Mouse (Mus musculus) stomach, postnatal 0 days (tissue): ENCODE data around the gene Pex6. TPM values are rescaled to one million over a fixed set of nuclear protein-coding genes. Genes with fewer than 3 reads are reported as not detected.

Experiments used
- ATAC-seq: fragments of 200-750 bp; cut with Nextera tagmentation; 2 replicates; pipeline ENCODE4 v1.8.0; 2017; ENCODE audit not compliant: low FRiP score, low TSS enrichment
- DNase-seq: peaks from one replicate; pipeline ENCODE4 v3.0.0-alpha.2; 2016; ENCODE audit warnings: low spot score
- H3K27ac ChIP-seq: fragments of 300-500 bp; sonication (generic); replicated peaks from 2 replicates; pipeline ENCODE4 v1.5.1; 2014; ENCODE audit warnings: mild to moderate bottlenecking, control low read depth
- H3K27me3 ChIP-seq: fragments of 300-500 bp; sonication (generic); 2 replicates; pipeline ENCODE4 v1.6.1; 2014; ENCODE audit warnings: low read length; ENCODE audit not compliant: control insufficient read depth, insufficient read depth
- H3K36me3 ChIP-seq: fragments of 300-500 bp; sonication (generic); 2 replicates; pipeline ENCODE4 v1.6.1; 2014; ENCODE audit warnings: low read length, mixed read lengths; ENCODE audit not compliant: control insufficient read depth, insufficient read depth
- H3K4me1 ChIP-seq: fragments of 300-500 bp; sonication (generic); replicated peaks from 2 replicates; pipeline ENCODE4 v1.6.1; 2014; ENCODE audit warnings: antibody characterized with exemption; ENCODE audit not compliant: control insufficient read depth, insufficient read depth
- H3K4me2 ChIP-seq: fragments of 300-500 bp; sonication (generic); replicated peaks from 2 replicates; pipeline ENCODE4 v1.6.1; 2014; ENCODE audit warnings: low read depth, mild to moderate bottlenecking, control low read depth, moderate library complexity
- H3K4me3 ChIP-seq: fragments of 300-500 bp; sonication (generic); 2 replicates; pipeline ENCODE4 v1.5.1; 2014; ENCODE audit warnings: low read depth, low read length, control low read depth
- H3K9ac ChIP-seq: fragments of 300-500 bp; sonication (generic); 2 replicates; pipeline ENCODE4 v1.6.1; 2014; ENCODE audit warnings: mild to moderate bottlenecking, low read length, control low read depth, mixed read lengths
- H3K9me3 ChIP-seq: fragments of 300-500 bp; sonication (generic); 2 replicates; pipeline ENCODE4 v1.6.1; 2016; ENCODE audit warnings: low read length; ENCODE audit not compliant: control insufficient read depth
- CTCF ChIP-seq: IDR thresholded peaks from 2 replicates; pipeline ENCODE4 v1.5.1; 2016; ENCODE audit warnings: antibody characterized with exemption, low read depth, mild to moderate bottlenecking, moderate library complexity
- EP300 ChIP-seq: optimal IDR thresholded peaks from 2 replicates; pipeline ENCODE3; 2016; ENCODE audit warnings: antibody characterized with exemption
- WGBS: fragments of 180-500 bp; shearing (Covaris S2); extraction: QIAGEN DNeasy Blood & Tissue Kit; methylation state at CpG from one replicate; pipeline ENCODE4 v1.1.7; 2014; 5-methylcytosine and 5-hydroxymethylcytosine counted together
- polyA plus RNA-seq: library from polyadenylated mRNA; unstranded; fragments of >200 nt; fragmentation: Nextera tagmentation; extraction: Ambion mirVana; gene quantifications from 2 replicates; pipeline ENCODE4 v1.2.1, GENCODE M21; 2015

Gene Pex6
- polyA plus RNA-seq, 1 experiment from 2014 or later = 9.8 TPM

- H3K4me1 ChIP-seq = no peaks in the 10 kb centered on the region
- TF ChIP-seq CTCF (no peak), EP300 (no peak)
- no peak overlapping the region for H3K9ac ChIP-seq
- H3K4me2 ChIP-seq = no peak overlapping the region
- H3K4me3 ChIP-seq = no peak overlapping the region
- 86% methylated on average over 9 of the region's 9 CpGs for WGBS
- peaks cover 7% of the 10 kb centered on the region; the same call in 1 of the 2 replicates for H3K36me3 ChIP-seq
- no peak overlapping the region for H3K27ac ChIP-seq
- ATAC-seq = no peak
- H3K27me3 ChIP-seq = no peaks in the 10 kb centered on the region
- DNase-seq = no peak
- no peaks in the 10 kb centered on the region for H3K9me3 ChIP-seq
These were observed 31.7 kb downstream of the Pex6 start for GRCm38 (mm10) chr17:46742986-46743385.

- Histone ChIP-seq H3K9ac (no peak overlapping the region), H3K9me3 (no peaks in the 10 kb centered on the region), H3K27me3 (no peaks in the 10 kb centered on the region), H3K4me2 (no peak overlapping the region), H3K27ac (no peak overlapping the region), H3K4me1 (no peaks in the 10 kb centered on the region), H3K36me3 (peaks cover 7% of the 10 kb centered on the region; the same call in 1 of the 2 replicates), H3K4me3 (no peak overlapping the region)
- TF ChIP-seq EP300 (no peak), CTCF (no peak)
- WGBS = 86% methylated on average over 2 of the region's 2 CpGs
- ATAC-seq (no peak), DNase-seq (no peak)
These were observed 34.2 kb downstream of the Pex6 start for GRCm38 (mm10) chr17:46745506-46745905.

- ATAC-seq = no peak
These were observed 36.0 kb downstream of the Pex6 start for GRCm38 (mm10) chr17:46747234-46747633.

GRCm38 (mm10) chr17:46747806-46748205 is 36.5 kb downstream of the Pex6 start:
- Histone ChIP-seq H3K4me2 (no peak overlapping the region), H3K27ac (no peak overlapping the region), H3K36me3 (peaks cover 3% of the 10 kb centered on the region; the same call in 1 of the 2 replicates), H3K27me3 (no peaks in the 10 kb centered on the region), H3K4me1 (peaks cover 3% of the 10 kb centered on the region), H3K9ac (no peak overlapping the region), H3K9me3 (no peaks in the 10 kb centered on the region), H3K4me3 (no peak overlapping the region)
- DNase-seq = no peak
- WGBS = 83% methylated on average over 2 of the region's 2 CpGs
- no peak for ATAC-seq
- no peak for TF ChIP-seq EP300
- no peak for TF ChIP-seq CTCF

More at GRCm38 (mm10) chr17:46747234-46747633, 36.0 kb downstream of the Pex6 start:
- Histone ChIP-seq H3K36me3 (peaks cover 3% of the 10 kb centered on the region; the same call in 1 of the 2 replicates), H3K4me1 (peaks cover 3% of the 10 kb centered on the region), H3K4me2 (no peak overlapping the region), H3K27me3 (no peaks in the 10 kb centered on the region), H3K27ac (no peak overlapping the region), H3K9ac (no peak overlapping the region), H3K9me3 (no peaks in the 10 kb centered on the region), H3K4me3 (no peak overlapping the region)
- WGBS = 71% methylated on average over 8 of the region's 8 CpGs
- no peak for DNase-seq
- no peak for TF ChIP-seq CTCF
- no peak for TF ChIP-seq EP300

GRCm38 (mm10) chr17:46749282-46749681 is 38.0 kb downstream of the Pex6 start:
- ATAC-seq = no peak
- 93% methylated on average over 5 of the region's 5 CpGs for WGBS
- H3K27me3 ChIP-seq = no peaks in the 10 kb centered on the region

GRCm38 (mm10) chr17:46750580-46750979 is 39.3 kb downstream of the Pex6 start:
- H3K4me2 ChIP-seq = peak overlapping the region; percentile 61
- no peak for TF ChIP-seq CTCF
- no peak for TF ChIP-seq EP300
- no peaks in the 10 kb centered on the region for H3K27me3 ChIP-seq
- H3K4me1 ChIP-seq = peaks cover 3% of the 10 kb centered on the region
- WGBS = 82% methylated on average over 4 of the region's 4 CpGs
- H3K9ac ChIP-seq = 0 out of 2 replicates have a peak overlapping the region, but pooled peaks have one; percentile 79
- no peak overlapping the region for H3K27ac ChIP-seq
- H3K4me3 ChIP-seq = no peak overlapping the region
- H3K36me3 ChIP-seq = 0 out of 2 replicates have a peak, but pooled peaks cover 3% of the 10 kb centered on the region
- no peak for ATAC-seq
- no peaks in the 10 kb centered on the region for H3K9me3 ChIP-seq
- DNase-seq = no peak

More at GRCm38 (mm10) chr17:46749282-46749681, 38.0 kb downstream of the Pex6 start:
- H3K4me3 ChIP-seq = no peak overlapping the region
- TF ChIP-seq CTCF (no peak), EP300 (no peak)
- no peak overlapping the region for H3K27ac ChIP-seq
- H3K36me3 ChIP-seq = 0 out of 2 replicates have a peak, but pooled peaks cover 3% of the 10 kb centered on the region
- no peaks in the 10 kb centered on the region for H3K9me3 ChIP-seq
- H3K4me2 ChIP-seq = no peak overlapping the region
- peaks cover 3% of the 10 kb centered on the region for H3K4me1 ChIP-seq
- DNase-seq = no peak
- H3K9ac ChIP-seq = no peak overlapping the region
